Mouse (Mus musculus): ENCODE data around the gene Ackr2. TPM values are rescaled to one million over a fixed set of nuclear protein-coding genes. Genes with fewer than 3 reads are reported as not detected.

Ackr2 gene
- polyA plus RNA-seq, 1 experiment, result not detected

DNA sequence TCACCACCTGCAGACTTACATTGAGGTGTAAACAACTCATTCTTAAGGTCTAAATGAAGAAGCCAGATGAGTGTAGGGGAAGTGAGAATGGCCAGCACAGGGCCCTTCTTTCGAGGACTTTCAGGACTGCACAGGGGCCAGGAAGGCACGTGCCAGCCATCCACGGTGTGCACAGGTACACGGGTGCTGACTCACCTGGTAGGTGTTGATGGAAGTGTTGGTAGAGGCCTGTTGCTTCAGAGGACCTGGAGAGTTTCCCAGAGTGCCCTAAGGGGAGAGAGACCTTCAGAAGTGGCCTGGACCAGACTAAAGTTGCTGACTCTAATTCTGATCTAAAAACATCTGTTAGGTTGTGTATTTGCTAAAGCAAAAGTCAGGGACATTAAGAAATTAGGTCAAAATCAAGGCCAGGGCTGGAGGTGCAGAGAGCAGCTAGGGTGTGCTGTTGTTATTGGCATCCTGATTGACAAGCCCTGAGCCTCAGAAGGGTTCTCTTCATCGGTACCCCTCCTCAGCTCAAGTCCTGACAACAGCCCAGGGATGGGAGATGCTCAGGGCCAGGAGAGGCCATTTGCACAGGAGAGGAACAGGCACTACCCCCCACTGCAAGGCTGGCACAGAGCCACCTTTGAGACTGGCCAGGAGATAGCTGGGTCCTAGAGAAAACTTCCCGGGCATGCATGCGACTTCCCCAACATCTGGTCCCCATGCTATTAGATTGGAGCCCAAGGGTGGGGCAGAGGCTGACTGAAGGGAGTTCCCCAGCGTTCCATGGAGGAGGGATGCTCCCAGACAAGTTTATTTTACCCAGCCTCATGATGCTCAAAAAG, 5.5 kb downstream of the Ackr2 start:
- Histone ChIP-seq H3K4me3 (ENCODE audit: insufficient read depth, low read length) (no peak overlapping the region), H3K4me1 (ENCODE audit: control insufficient read depth, insufficient read depth, low read length) (peaks cover 19% of the 10 kb centered on the region), H3K27ac (ENCODE audit: insufficient read depth, low read depth, low read length) (no peak overlapping the region)
- TF ChIP-seq CTCF (IDR thresholded peaks at IDR 0.05; ENCODE audit: low read depth, low read length) (no peak), POLR2A (IDR thresholded peaks at IDR 0.05; ENCODE audit: borderline replicate concordance, low read depth, low read length) (no peak)

DNA sequence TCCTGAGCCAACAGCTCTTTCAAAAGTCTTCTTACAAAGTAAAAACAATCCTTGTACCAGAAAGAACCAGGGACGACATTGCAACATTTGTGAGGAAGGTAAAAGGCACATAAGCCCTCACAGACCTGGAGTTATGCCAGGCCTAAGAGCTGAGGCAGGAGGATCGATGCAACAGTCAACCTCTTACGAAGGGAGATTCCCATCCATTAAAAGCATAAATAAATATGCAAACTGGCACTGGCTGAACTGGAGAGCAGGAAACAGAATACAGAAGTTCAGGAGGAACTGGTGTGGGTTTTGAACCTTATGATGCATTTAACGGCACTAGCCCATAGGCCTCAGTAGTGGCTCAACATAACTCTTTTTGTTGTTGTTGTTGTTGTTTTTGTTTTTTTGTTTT, 6.2 kb downstream of the Ackr2 start:
- Histone ChIP-seq H3K4me3 (ENCODE audit: insufficient read depth, low read length) (no peak overlapping the region), H3K4me1 (ENCODE audit: control insufficient read depth, insufficient read depth, low read length) (peaks cover 21% of the 10 kb centered on the region), H3K27ac (ENCODE audit: insufficient read depth, low read depth, low read length) (0 out of 2 replicates have a peak overlapping the region, but pooled peaks have one; percentile 17)
- TF ChIP-seq POLR2A (IDR thresholded peaks at IDR 0.05; ENCODE audit: borderline replicate concordance, low read depth, low read length) (no peak), CTCF (IDR thresholded peaks at IDR 0.05; ENCODE audit: low read depth, low read length) (no peak)

DNA sequence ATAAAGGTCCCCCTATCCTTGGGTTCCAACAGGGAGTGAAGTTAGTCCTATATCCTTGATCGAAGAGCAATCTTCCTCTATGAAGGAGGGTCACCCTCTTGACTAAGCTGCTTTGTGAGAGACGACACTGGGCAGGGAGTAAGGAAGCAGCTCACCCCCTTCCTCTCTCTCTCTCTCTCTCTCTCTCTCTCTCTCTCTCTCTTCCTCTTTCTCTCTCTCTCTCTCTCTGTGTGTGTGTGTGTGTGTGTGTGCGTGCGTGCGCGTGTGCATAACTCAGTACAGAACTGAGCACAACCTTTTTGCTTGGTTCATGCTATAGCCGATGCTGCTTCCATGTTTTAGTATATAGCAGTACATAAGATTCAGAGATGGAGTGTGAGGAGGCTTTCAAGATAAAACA, 6.8 kb downstream of the Ackr2 start:
- H3K27ac ChIP-seq (ENCODE audit: insufficient read depth, low read depth, low read length), result 0 out of 2 replicates have a peak overlapping the region, but pooled peaks have one; percentile 17
- TF ChIP-seq CTCF (IDR thresholded peaks at IDR 0.05; ENCODE audit: low read depth, low read length) (no peak), POLR2A (IDR thresholded peaks at IDR 0.05; ENCODE audit: borderline replicate concordance, low read depth, low read length) (no peak)
- H3K4me3 ChIP-seq (ENCODE audit: insufficient read depth, low read length), result no peak overlapping the region
- peaks cover 27% of the 10 kb centered on the region for H3K4me1 ChIP-seq (ENCODE audit: control insufficient read depth, insufficient read depth, low read length)

DNA sequence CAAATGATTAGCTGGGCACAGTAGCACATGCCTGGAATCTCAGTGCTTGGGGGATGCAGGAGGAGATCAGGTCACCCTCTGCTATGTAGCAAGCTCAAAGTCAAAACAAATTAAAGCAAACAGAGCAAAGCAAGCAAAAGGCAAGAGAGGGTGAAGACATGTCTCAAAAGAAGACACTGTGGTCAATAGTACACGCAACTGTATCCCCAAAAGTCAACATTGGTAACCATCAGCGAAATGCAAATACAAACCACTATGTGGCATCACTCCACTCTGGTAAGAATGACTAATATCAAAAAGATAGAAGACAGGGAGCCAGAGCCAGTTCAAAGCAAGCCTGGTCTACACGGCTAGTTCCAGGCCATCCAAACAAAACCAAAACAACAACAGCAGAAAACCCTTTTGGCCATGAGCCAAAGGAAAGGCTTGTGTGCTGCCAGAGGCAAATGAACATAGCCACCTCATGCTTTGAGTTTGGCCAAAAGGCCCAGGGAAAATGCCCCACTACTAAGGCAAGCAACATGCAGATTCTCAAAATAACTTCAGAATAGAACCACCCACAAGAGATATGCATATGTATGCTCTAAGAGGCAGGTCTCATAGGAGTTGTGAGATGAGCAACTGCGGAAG, 7.5 kb downstream of the Ackr2 start:
- H3K4me3 ChIP-seq (ENCODE audit: insufficient read depth, low read length), result no peak overlapping the region
- peaks cover 27% of the 10 kb centered on the region for H3K4me1 ChIP-seq (ENCODE audit: control insufficient read depth, insufficient read depth, low read length)
- TF ChIP-seq POLR2A (IDR thresholded peaks at IDR 0.05; ENCODE audit: borderline replicate concordance, low read depth, low read length), result no peak
- TF ChIP-seq CTCF (IDR thresholded peaks at IDR 0.05; ENCODE audit: low read depth, low read length), result no peak
- no peak overlapping the region for H3K27ac ChIP-seq (ENCODE audit: insufficient read depth, low read depth, low read length)

DNA sequence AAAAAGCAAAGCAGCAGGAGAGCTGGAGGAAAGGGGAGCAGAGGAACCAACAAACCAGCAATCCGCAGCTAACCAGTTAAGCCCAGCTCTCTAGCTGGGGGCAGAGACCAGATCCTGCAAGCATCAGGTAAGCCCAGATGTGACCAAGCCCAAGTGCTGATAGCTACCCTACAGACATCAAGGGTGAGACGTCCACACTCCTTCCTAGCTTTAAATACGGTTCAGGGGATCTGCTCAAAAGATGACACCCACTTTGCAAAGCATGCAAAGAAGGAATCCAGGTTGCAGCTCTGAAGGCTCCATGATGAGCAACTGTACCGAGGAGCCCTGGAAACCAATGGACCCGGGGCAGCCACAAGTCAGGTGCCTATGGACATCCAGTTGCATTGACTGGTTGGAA, 8.3 kb downstream of the Ackr2 start:
- Histone ChIP-seq H3K27ac (ENCODE audit: insufficient read depth, low read depth, low read length) (no peak overlapping the region), H3K4me3 (ENCODE audit: insufficient read depth, low read length) (no peak overlapping the region), H3K4me1 (ENCODE audit: control insufficient read depth, insufficient read depth, low read length) (peaks cover 27% of the 10 kb centered on the region)
- no peak for TF ChIP-seq CTCF (IDR thresholded peaks at IDR 0.05; ENCODE audit: low read depth, low read length)
- no peak for TF ChIP-seq POLR2A (IDR thresholded peaks at IDR 0.05; ENCODE audit: borderline replicate concordance, low read depth, low read length)

DNA sequence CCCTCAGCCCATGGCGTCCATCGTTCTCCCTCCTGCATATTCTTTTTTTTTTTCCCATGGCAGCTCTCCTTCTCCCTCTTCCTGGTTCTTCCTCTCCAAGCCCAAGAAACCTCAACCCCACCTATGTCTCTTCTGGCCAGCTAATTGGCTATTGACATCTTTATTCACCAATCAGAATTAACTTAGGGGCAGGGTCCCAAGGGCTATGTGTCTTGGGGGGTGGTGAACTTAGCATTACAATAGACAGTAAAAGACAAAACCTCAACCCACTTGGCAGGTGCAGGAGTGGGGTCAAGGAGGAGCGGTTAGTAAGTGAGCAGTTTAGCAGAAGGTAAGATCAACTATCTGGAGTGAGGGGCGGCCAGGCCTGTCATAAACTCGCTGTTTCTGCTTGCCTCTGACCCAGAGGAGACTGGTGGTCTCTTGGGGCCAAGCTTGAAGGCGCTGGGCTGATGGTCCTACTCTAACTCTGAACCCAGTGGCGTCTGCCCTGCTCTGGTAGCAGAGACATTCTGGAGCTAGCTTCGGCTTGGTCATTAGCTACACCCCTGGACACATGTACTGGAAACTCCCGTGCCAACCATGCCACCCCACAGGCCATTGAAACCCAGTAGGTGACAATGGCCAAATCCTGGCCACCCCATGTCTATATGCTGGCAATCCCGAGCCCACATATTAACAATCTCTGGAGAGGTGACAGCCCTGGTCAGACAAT, 9.4 kb downstream of the Ackr2 start:
- no peak for TF ChIP-seq POLR2A (IDR thresholded peaks at IDR 0.05; ENCODE audit: borderline replicate concordance, low read depth, low read length)
- no peak for TF ChIP-seq CTCF (IDR thresholded peaks at IDR 0.05; ENCODE audit: low read depth, low read length)
- no peak overlapping the region for H3K4me3 ChIP-seq (ENCODE audit: insufficient read depth, low read length)
- H3K4me1 ChIP-seq (ENCODE audit: control insufficient read depth, insufficient read depth, low read length), result peaks cover 27% of the 10 kb centered on the region
- no peak overlapping the region for H3K27ac ChIP-seq (ENCODE audit: insufficient read depth, low read depth, low read length)

DNA sequence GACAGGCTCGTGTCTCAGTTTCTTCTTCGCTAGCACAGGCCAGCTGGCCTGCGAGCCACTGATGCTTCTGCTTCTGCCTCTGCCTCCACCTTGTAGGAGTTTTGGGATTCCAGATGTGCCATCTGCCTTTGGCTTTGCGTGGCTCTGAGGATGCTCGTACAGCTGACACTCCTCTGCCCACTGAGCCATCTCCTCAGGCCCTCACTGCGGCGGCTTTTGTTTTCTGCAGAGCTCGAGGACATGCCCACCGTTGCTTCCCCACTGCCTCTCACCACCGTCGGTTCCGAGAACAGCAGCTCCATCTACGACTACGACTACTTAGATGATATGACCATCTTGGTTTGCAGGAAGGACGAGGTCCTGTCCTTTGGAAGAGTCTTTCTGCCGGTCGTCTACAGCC, 10.2 kb downstream of the Ackr2 start:
- Histone ChIP-seq H3K4me1 (ENCODE audit: control insufficient read depth, insufficient read depth, low read length) (peaks cover 26% of the 10 kb centered on the region), H3K27ac (ENCODE audit: insufficient read depth, low read depth, low read length) (no peak overlapping the region), H3K4me3 (ENCODE audit: insufficient read depth, low read length) (no peak overlapping the region)
- no peak for TF ChIP-seq CTCF (IDR thresholded peaks at IDR 0.05; ENCODE audit: low read depth, low read length)
- TF ChIP-seq POLR2A (IDR thresholded peaks at IDR 0.05; ENCODE audit: borderline replicate concordance, low read depth, low read length), result no peak

DNA sequence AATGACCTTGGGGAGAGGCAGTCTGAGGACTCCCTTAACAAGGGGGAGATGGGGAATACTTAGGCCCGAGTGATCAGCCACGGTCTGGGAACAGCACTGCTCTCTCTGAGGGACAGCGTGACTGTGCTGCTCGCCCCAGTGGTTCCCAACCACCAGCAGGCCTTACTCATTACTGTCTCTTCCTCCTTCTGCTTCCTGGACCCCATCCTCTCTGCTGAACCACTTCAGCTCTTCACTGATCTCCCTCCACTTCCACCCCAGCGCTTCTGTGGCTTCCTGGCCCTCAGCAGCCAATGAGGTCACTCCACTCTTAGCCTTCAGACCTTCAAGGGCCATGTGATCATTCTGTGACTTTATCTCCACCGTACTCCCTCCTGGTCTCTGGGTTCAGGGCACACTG, 11.5 kb downstream of the Ackr2 start:
- Histone ChIP-seq H3K27ac (ENCODE audit: insufficient read depth, low read depth, low read length) (no peak overlapping the region), H3K4me1 (ENCODE audit: control insufficient read depth, insufficient read depth, low read length) (peaks cover 21% of the 10 kb centered on the region), H3K4me3 (ENCODE audit: insufficient read depth, low read length) (no peak overlapping the region)
- TF ChIP-seq CTCF (IDR thresholded peaks at IDR 0.05; ENCODE audit: low read depth, low read length) (no peak), POLR2A (IDR thresholded peaks at IDR 0.05; ENCODE audit: borderline replicate concordance, low read depth, low read length) (no peak)

DNA sequence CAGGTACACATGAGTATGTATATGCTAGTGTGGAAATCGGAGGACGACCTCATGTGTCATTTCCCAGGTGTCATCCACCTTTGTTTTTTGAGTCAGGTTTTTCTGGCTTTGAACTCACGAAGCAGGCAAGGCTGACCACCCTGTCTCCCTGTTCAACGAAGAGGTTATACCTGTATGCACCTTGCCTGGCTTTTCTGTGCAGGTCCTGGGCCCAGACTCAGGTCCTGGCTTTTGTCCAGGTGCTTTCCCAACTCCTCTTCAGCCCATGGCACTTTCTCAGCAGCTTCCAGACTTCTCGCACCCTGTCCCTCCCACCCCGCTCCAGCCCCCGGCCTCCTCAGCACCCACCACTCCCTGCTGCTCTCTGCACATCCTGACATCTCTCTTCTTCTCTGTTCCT, 13.0 kb downstream of the Ackr2 start:
- Histone ChIP-seq H3K4me3 (ENCODE audit: insufficient read depth, low read length) (no peak overlapping the region), H3K4me1 (ENCODE audit: control insufficient read depth, insufficient read depth, low read length) (peaks cover 15% of the 10 kb centered on the region), H3K27ac (ENCODE audit: insufficient read depth, low read depth, low read length) (no peak overlapping the region)
- TF ChIP-seq POLR2A (IDR thresholded peaks at IDR 0.05; ENCODE audit: borderline replicate concordance, low read depth, low read length) (no peak), CTCF (IDR thresholded peaks at IDR 0.05; ENCODE audit: low read depth, low read length) (no peak)

Data from bone marrow macrophage, adult 2 months (primary cell).